Mouse (Mus musculus) ES-E14 (cell line): Measurements from ENCODE around the gene Rbm5. TPM values are rescaled to one million over a fixed set of nuclear protein-coding genes. Genes with fewer than 3 reads are reported as not detected.

Experiments used
- DNase-seq: peaks from one replicate; pipeline ENCODE4 v3.0.0-alpha.2; 2013; ENCODE audit warnings: low read depth, low spot score
- H3K27ac ChIP-seq: 2 replicates; pipeline ENCODE4 v1.5.1; 2012; ENCODE audit warnings: low read depth, mild to moderate bottlenecking, low read length, moderate library complexity, mixed read lengths; ENCODE audit not compliant: poor library complexity, insufficient read depth, severe bottlenecking
- H3K36me3 ChIP-seq: 2 replicates; pipeline ENCODE4 v1.6.1; 2012; ENCODE audit warnings: mild to moderate bottlenecking, low read length, moderate library complexity, mixed read lengths; ENCODE audit not compliant: control insufficient read depth, poor library complexity, insufficient read depth, severe bottlenecking
- H3K4me1 ChIP-seq, 2 experiments: fragments of 150-350 bp in 1 of 2; sonication (generic) in 1 of 2; 2 replicates each; pipeline ENCODE4 v1.6.1; 2012; ENCODE audit warnings: low read length in 2 of 2, mild to moderate bottlenecking in 1 of 2, mixed read lengths in 1 of 2; ENCODE audit not compliant: control insufficient read depth in 2 of 2, insufficient read depth in 2 of 2, poor library complexity in 1 of 2
- H3K4me3 ChIP-seq, 2 experiments: fragments of 150-350 bp in 1 of 2; sonication (generic) in 1 of 2; 2 replicates each; pipeline ENCODE4 v1.5.1; 2012; ENCODE audit warnings: low read length in 2 of 2, low read depth in 1 of 2, mild to moderate bottlenecking in 1 of 2, mixed read lengths in 1 of 2; ENCODE audit not compliant: insufficient read depth in 1 of 2, poor library complexity in 1 of 2, severe bottlenecking in 1 of 2
- H3K9ac ChIP-seq: 2 replicates; pipeline ENCODE4 v1.6.1; 2012; ENCODE audit warnings: low read depth, mild to moderate bottlenecking, low read length, mixed read lengths; ENCODE audit not compliant: poor library complexity, insufficient read depth, severe bottlenecking
- H3K9me3 ChIP-seq: fragments of 150-350 bp; sonication (generic); 2 replicates; pipeline ENCODE4 v1.6.1; 2012; ENCODE audit warnings: low read depth, mild to moderate bottlenecking, low read length; ENCODE audit not compliant: control insufficient read depth, insufficient read depth
- CHD2 ChIP-seq: IDR thresholded peaks from 2 replicates; pipeline ENCODE4 v1.6.1; 2014; ENCODE audit warnings: mild to moderate bottlenecking, low read depth, low read length, inconsistent platforms
- HCFC1 ChIP-seq: IDR thresholded peaks from 2 replicates; pipeline ENCODE4 v1.6.1; 2012; ENCODE audit warnings: low read length, inconsistent platforms, borderline replicate concordance; ENCODE audit not compliant: insufficient read depth
- MAFK ChIP-seq: IDR thresholded peaks from 2 replicates; pipeline ENCODE4 v1.6.1; 2014; ENCODE audit warnings: mild to moderate bottlenecking, low read depth, low read length, inconsistent platforms; ENCODE audit not compliant: insufficient read depth
- ZC3H11A ChIP-seq: IDR thresholded peaks from 2 replicates; pipeline ENCODE4 v1.6.1; 2012; ENCODE audit warnings: low read depth, mild to moderate bottlenecking, inconsistent platforms, low read length, borderline replicate concordance
- ZNF384 ChIP-seq: IDR thresholded peaks from 2 replicates; pipeline ENCODE4 v1.6.1; 2012; ENCODE audit warnings: low read depth, low read length, inconsistent platforms
- in situ Hi-C, 2 experiments: fragments of 600-800 bp; cut with MboI; formaldehyde crosslinking; loops; one replicate each; pipeline ENCODE4 v1.15.1; 2025; ENCODE audit warnings: low sequenced_read_pairs in 2 of 2, inconsistent platforms in 1 of 2; ENCODE audit not compliant: unreplicated experiment in 2 of 2
- total RNA-seq: library from RNA; depleted of rRNA; stranded (reverse); fragments of 300-350 nt; gene quantifications from 2 replicates; pipeline ENCODE4 v1.2.3, GENCODE M21; 2012; rRNA removed

Gene Rbm5
- total RNA-seq, 1 experiment: 97.7 TPM

- H3K36me3 ChIP-seq: peaks cover 8% of the 10 kb centered on the region; the same call in 1 of the 2 replicates
- TF ChIP-seq ZC3H11A (no peak), MAFK (no peak), HCFC1 (no peak), CHD2 (no peak), ZNF384 (no peak)
- H3K4me1 ChIP-seq: peaks cover 5 to 16% of the 10 kb centered on the region in 2 experiments; a peak in 2 of 4 replicates
- H3K27ac ChIP-seq: no peak overlapping the region
- no peak overlapping the region for H3K4me3 ChIP-seq
- in situ Hi-C loops: no loop called here
- H3K9me3 ChIP-seq: no peaks in the 10 kb centered on the region
- no peak overlapping the region for H3K9ac ChIP-seq
- no peak for DNase-seq
Observed at GRCm38 (mm10) chr9:107690391-107690790, 80.4 kb downstream of the Rbm5 start.

Other genes with a start within 250 kb of the Rbm5 start
- 42.3 and 64.3 TPM in 2 replicates for gene Tmem115, start 237.1 kb downstream of the Rbm5 start, total RNA-seq
- 25.3 and 35.2 TPM in 2 replicates for gene Cyb561d2, start 228.8 kb downstream of the Rbm5 start, total RNA-seq
- 21.2 and 30.5 TPM in 2 replicates for gene Nprl2, start 228.8 kb downstream of the Rbm5 start, total RNA-seq
- 0.37 and 0.49 TPM in 2 replicates for gene Zmynd10, start 223.7 kb downstream of the Rbm5 start, total RNA-seq
- 25.5 and 41.4 TPM in 2 replicates for gene Rassf1, start 219.4 kb downstream of the Rbm5 start, total RNA-seq
- gene Tusc2, start 207.7 kb downstream of the Rbm5 start, total RNA-seq: 14.0 and 14.2 TPM in 2 replicates
- 68.1 and 117 TPM in 2 replicates for gene Hyal2, start 203.1 kb downstream of the Rbm5 start, total RNA-seq
- 11.8 and 19.2 TPM in 2 replicates for gene Hyal1, start 194.1 kb downstream of the Rbm5 start, total RNA-seq
- gene Naa80, start 192.1 kb downstream of the Rbm5 start, total RNA-seq: 7.3 and 13.3 TPM in 2 replicates
- gene Hyal3, start 190.2 kb downstream of the Rbm5 start, total RNA-seq: 0.54 and 1.2 TPM in 2 replicates
- 66.6 and 82.7 TPM in 2 replicates for gene Ifrd2, start 183.4 kb downstream of the Rbm5 start, total RNA-seq
- 7.4 and 7.6 TPM in 2 replicates for gene Sema3b, start 161.8 kb downstream of the Rbm5 start, total RNA-seq
- gene Gnai2, start 135.6 kb downstream of the Rbm5 start, total RNA-seq: 178 and 232 TPM in 2 replicates
- 2.9 and 8.9 TPM in 2 replicates for gene Slc38a3, start 101.5 kb downstream of the Rbm5 start, total RNA-seq
- gene Gnat1, start 91.3 kb downstream of the Rbm5 start, total RNA-seq: 1.2 and 1.8 TPM in 2 replicates
- 11.5 and 11.6 TPM in 2 replicates for gene Sema3f, start 60.5 kb downstream of the Rbm5 start, total RNA-seq
- 61.8 and 62.3 TPM in 2 replicates for gene Rbm6, start 102.2 kb upstream of the Rbm5 start, total RNA-seq
- gene Mon1a, start 117.2 kb upstream of the Rbm5 start, total RNA-seq: 4.7 and 5.4 TPM in 2 replicates
- gene Mst1r, start 135.9 kb upstream of the Rbm5 start, total RNA-seq: 0.22 and 0.37 TPM in 2 replicates
- not detected in 2 replicates for gene Actl11, start 157.5 kb upstream of the Rbm5 start, total RNA-seq
- gene Camkv, start 164.7 kb upstream of the Rbm5 start, total RNA-seq: 21.5 and 41.5 TPM in 2 replicates
- gene Traip, start 179.1 kb upstream of the Rbm5 start, total RNA-seq: 43.7 and 72.1 TPM in 2 replicates
- gene Uba7, start 204.5 kb upstream of the Rbm5 start, total RNA-seq: 0.79 and 1.0 TPM in 2 replicates
- gene Gm20661, start 212.1 kb upstream of the Rbm5 start, total RNA-seq: 0.18 and 0.53 TPM in 2 replicates
- 3.0 and 6.1 TPM in 2 replicates for gene Inka1, start 214.9 kb upstream of the Rbm5 start, total RNA-seq
- 1.2 and 2.4 TPM in 2 replicates for gene Cdhr4, start 221.5 kb upstream of the Rbm5 start, total RNA-seq
- 0.45 and 0.63 TPM in 2 replicates for gene Gm20662, start 225.4 kb upstream of the Rbm5 start, total RNA-seq
- gene Ip6k1, start 231.5 kb upstream of the Rbm5 start, total RNA-seq: 41.0 and 53.9 TPM in 2 replicates